Mouse (Mus musculus): Measurements from ENCODE around the gene Slc12a8. TPM values are rescaled to one million over a fixed set of nuclear protein-coding genes. Genes with fewer than 3 reads are reported as not detected.

Gene Slc12a8
- total and polyA plus RNA-seq, 3 experiments, result 12.2 to 17.4 (median 16.5) TPM

DNA sequence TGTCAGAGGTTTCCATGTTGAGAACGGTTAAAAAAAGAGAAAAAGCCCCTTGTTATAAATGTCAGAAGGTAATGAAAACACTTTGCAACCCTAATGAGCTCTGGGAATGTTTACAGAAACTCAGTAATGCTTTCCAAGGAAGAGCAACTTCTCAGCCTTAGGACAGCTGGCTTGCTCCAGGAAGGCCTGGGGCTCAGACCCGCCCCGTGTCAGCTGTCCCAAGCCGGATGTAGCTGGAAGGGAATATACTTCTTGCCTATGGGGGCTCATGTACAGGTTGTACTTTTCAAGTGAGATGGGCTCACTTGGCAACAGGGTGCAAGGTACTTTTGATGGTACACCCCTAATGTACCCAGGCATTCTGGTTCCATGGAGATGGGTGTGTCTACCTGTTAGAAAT, 28.4 kb downstream of the Slc12a8 start (continued):
- no peak for TF ChIP-seq CHD1 (IDR thresholded peaks at IDR 0.05; ENCODE audit: low read depth, low read length)

DNA sequence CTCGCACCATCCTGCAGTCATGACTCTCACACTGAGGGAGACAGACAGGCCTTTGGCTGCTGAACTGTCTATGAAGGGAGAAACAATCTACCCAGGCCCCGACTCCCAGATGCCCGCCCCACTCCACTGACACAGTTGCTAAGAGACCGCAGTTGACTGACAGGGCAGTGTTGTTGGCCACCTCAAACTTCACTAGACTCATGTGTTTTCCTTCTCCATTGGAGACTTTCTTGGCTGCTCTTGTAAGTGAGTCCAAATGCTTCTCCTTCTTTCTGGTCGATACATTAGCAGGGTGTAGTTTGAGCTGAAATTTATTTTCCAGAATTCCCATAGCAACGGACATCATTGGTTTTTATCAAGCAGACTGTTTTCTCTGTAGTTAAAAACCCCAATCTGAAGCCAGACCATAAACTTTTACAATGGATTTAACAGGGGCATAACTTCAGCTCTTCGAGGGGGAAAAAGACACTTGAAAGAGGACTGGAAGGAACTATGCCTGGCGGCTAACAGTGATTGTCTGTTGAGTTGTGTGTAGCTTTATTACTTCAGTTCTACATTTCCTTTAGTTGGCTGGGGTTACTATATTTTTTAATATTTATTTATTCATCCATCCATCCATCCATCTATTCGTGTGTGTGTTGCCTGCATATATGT, 36.7 kb downstream of the Slc12a8 start:
- Histone ChIP-seq H3K79me2 (replicated peaks; ENCODE audit: control insufficient read depth, extremely low read depth, insufficient read depth, poor library complexity, severe bottlenecking) (no peaks in the 10 kb centered on the region), H3K36me3 (replicated peaks in 1 of 2; ENCODE audit: control insufficient read depth in 1 of 2, insufficient read depth in 1 of 2, low read length in 1 of 2) (no peaks in the 10 kb centered on the region), H3K27me3 (replicated peaks) (no peaks in the 10 kb centered on the region), H3K9me3 (replicated peaks; ENCODE audit: low read length) (no peaks in the 10 kb centered on the region), H3K4me3 (replicated peaks in 1 of 3; ENCODE audit: low read depth in 2 of 3, low read length in 2 of 3, poor library complexity in 1 of 3) (no peak overlapping the region), H3K4me1 (ENCODE audit: control insufficient read depth in 1 of 2, insufficient read depth in 2 of 2) (peaks cover 0 to 5% of the 10 kb centered on the region in 2 experiments; a peak in 1 of 4 replicates), H3K4me2 (ENCODE audit: insufficient read depth, low read depth, poor library complexity, severe bottlenecking) (no peak overlapping the region), H3K27ac (ENCODE audit: insufficient read depth, low read depth) (no peak overlapping the region), H3K9ac (ENCODE audit: insufficient read depth, low read depth) (no peak overlapping the region)
- in situ Hi-C loops (cut with MboI; ENCODE audit: low pct_ligation_motif_present, low pct_unique_long_range_greater_than_20kb, low sequenced_read_pairs) (loop anchor here (25.0 kb wide), 1 partner anchor 408 kb away; the partner anchor contains the start of gene Umps), dilution Hi-C loops (cut with MboI; ENCODE audit: extremely low pct_ligation_motif_present, extremely low pct_unique_long_range_greater_than_20kb, low sequenced_read_pairs) (no loop called here)
- no peak for TF ChIP-seq SMC3 (IDR thresholded peaks at IDR 0.05; ENCODE audit: low read depth, low read length)
- no peak for TF ChIP-seq MAZ (IDR thresholded peaks at IDR 0.05; ENCODE audit: low read depth, low read length)
- no peak for TF ChIP-seq SIN3A (IDR thresholded peaks at IDR 0.05; ENCODE audit: low read length)
- TF ChIP-seq JUND (conservative IDR thresholded peaks at IDR 0.05; ENCODE audit: low read depth, low read length), result no peak
- TF ChIP-seq RCOR1 (conservative IDR thresholded peaks at IDR 0.05; ENCODE audit: low read depth, low read length), result no peak
- TF ChIP-seq HCFC1 (IDR thresholded peaks at IDR 0.05; ENCODE audit: low read depth, low read length), result no peak
- TF ChIP-seq POLR2A (IDR thresholded peaks at IDR 0.05; ENCODE audit: low read depth, low read length), result no peak
- TF ChIP-seq PAX5 (IDR thresholded peaks at IDR 0.05; ENCODE audit: low read length), result no peak
- TF ChIP-seq ELF1 (IDR thresholded peaks at IDR 0.05; ENCODE audit: low read depth, low read length), result no peak
- no peak for TF ChIP-seq MAX (IDR thresholded peaks at IDR 0.05; ENCODE audit: low read length)
- no peak for TF ChIP-seq EP300 (IDR thresholded peaks at IDR 0.05; ENCODE audit: low read length)
- no peak for TF ChIP-seq E2F4 (IDR thresholded peaks at IDR 0.05; ENCODE audit: insufficient replicate concordance, low read depth, low read length)
- no peak for TF ChIP-seq ZNF384 (IDR thresholded peaks at IDR 0.05; ENCODE audit: low read depth, low read length)
- no peak for TF ChIP-seq IRF4 (IDR thresholded peaks at IDR 0.05; ENCODE audit: low read depth, low read length)
- DNase-seq (ENCODE audit: extremely low read depth), result no peak

DNA sequence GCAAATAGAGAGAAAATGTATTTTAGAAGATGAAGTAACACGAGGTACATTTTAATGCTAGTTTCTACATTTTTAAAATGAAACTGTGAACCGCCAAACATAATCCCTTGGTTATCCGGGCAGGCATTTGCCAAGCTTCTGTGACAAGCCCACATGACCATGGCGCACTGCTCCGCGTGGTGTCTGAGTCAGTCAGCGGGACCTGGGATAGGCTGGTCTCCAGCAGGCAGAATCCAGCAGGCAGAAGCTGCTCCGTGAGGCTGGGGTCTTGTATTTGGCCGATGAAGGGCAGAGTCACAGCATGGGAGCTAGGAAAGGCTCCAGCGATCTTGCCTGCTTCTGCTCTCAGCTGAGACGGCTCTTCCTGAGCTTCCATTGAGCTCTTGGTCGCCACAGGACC, 41.0 kb downstream of the Slc12a8 start:
- dilution Hi-C loops (cut with MboI; ENCODE audit: extremely low pct_ligation_motif_present, extremely low pct_unique_long_range_greater_than_20kb, low sequenced_read_pairs), result no loop called here
- Histone ChIP-seq H3K4me1 (ENCODE audit: control insufficient read depth in 1 of 2, insufficient read depth in 2 of 2) (peaks cover 9 to 30% of the 10 kb centered on the region in 2 experiments), H3K4me3 (replicated peaks in 1 of 3; ENCODE audit: low read depth in 2 of 3, low read length in 2 of 3, poor library complexity in 1 of 3) (no peak overlapping the region), H3K27me3 (replicated peaks) (no peaks in the 10 kb centered on the region), H3K9me3 (replicated peaks; ENCODE audit: low read length) (no peaks in the 10 kb centered on the region), H3K4me2 (ENCODE audit: insufficient read depth, low read depth, poor library complexity, severe bottlenecking) (no peak overlapping the region), H3K36me3 (replicated peaks in 1 of 2; ENCODE audit: control insufficient read depth in 1 of 2, insufficient read depth in 1 of 2, low read length in 1 of 2) (no peaks in the 10 kb centered on the region), H3K79me2 (replicated peaks; ENCODE audit: control insufficient read depth, extremely low read depth, insufficient read depth, poor library complexity, severe bottlenecking) (no peaks in the 10 kb centered on the region), H3K27ac (ENCODE audit: insufficient read depth, low read depth) (no peak overlapping the region), H3K9ac (ENCODE audit: insufficient read depth, low read depth) (no peak overlapping the region)
- no peak for DNase-seq (ENCODE audit: extremely low read depth)
- in situ Hi-C loops (cut with MboI; ENCODE audit: low pct_ligation_motif_present, low pct_unique_long_range_greater_than_20kb, low sequenced_read_pairs), result loop anchor here (25.0 kb wide), 1 partner anchor 404 kb away; the partner anchor contains the start of gene Umps
- TF ChIP-seq RCOR1 (conservative IDR thresholded peaks at IDR 0.05; ENCODE audit: low read depth, low read length) (no peak), NRF1 (IDR thresholded peaks at IDR 0.05; ENCODE audit: low read depth, low read length) (no peak)
